Mouse (Mus musculus) neural tube, embryonic 13.5 days (tissue): ENCODE results near the gene Ankrd16. TPM values are rescaled to one million over a fixed set of nuclear protein-coding genes. Genes with fewer than 3 reads are reported as not detected.

ENCODE experiments used
- ATAC-seq: fragments of 200-750 bp; cut with Nextera tagmentation; 2 replicates; pipeline ENCODE4 v1.8.0; 2017; ENCODE audit warnings: low read depth, mild to moderate bottlenecking, moderate TSS enrichment, moderate library complexity
- H3K27ac ChIP-seq: fragments of 300-500 bp; sonication (generic); replicated peaks from 2 replicates; pipeline ENCODE4 v1.5.1; 2015; ENCODE audit warnings: moderate library complexity, mild to moderate bottlenecking, inconsistent platforms
- H3K27me3 ChIP-seq: fragments of 300-500 bp; sonication (generic); 2 replicates; pipeline ENCODE4 v1.6.1; 2015; ENCODE audit warnings: mild to moderate bottlenecking, inconsistent platforms
- H3K36me3 ChIP-seq: fragments of 300-500 bp; sonication (generic); 2 replicates; pipeline ENCODE4 v1.6.1; 2015; ENCODE audit warnings: mild to moderate bottlenecking, inconsistent platforms
- H3K4me1 ChIP-seq: fragments of 300-500 bp; sonication (generic); replicated peaks from 2 replicates; pipeline ENCODE4 v1.6.1; 2015; ENCODE audit warnings: inconsistent platforms
- H3K4me2 ChIP-seq: fragments of 300-500 bp; sonication (generic); 2 replicates; pipeline ENCODE4 v1.6.1; 2015; ENCODE audit warnings: inconsistent platforms, mild to moderate bottlenecking, moderate library complexity
- H3K4me3 ChIP-seq: fragments of 300-500 bp; sonication (generic); 2 replicates; pipeline ENCODE4 v1.5.1; 2015; ENCODE audit warnings: mild to moderate bottlenecking, inconsistent platforms
- H3K9ac ChIP-seq: fragments of 300-500 bp; sonication (generic); 2 replicates; pipeline ENCODE4 v1.6.1; 2015; ENCODE audit warnings: moderate library complexity, mild to moderate bottlenecking, inconsistent platforms
- H3K9me3 ChIP-seq: fragments of 300-500 bp; sonication (generic); 2 replicates; pipeline ENCODE4 v1.6.1; 2016; ENCODE audit warnings: inconsistent platforms
- WGBS: fragments of 180-500 bp; shearing (Covaris S2); methylation state at CpG from one replicate; pipeline ENCODE4 v1.1.7; 2015; 5-methylcytosine and 5-hydroxymethylcytosine counted together
- polyA plus RNA-seq: library from polyadenylated mRNA; unstranded; fragments of >200 nt; fragmentation: Nextera tagmentation; extraction: Ambion mirVana; gene quantifications from 2 replicates; pipeline ENCODE4 v1.2.1, GENCODE M21; 2015

Ankrd16 gene
- polyA plus RNA-seq, 1 experiment from 2014 or later, result 44.4 TPM

DNA sequence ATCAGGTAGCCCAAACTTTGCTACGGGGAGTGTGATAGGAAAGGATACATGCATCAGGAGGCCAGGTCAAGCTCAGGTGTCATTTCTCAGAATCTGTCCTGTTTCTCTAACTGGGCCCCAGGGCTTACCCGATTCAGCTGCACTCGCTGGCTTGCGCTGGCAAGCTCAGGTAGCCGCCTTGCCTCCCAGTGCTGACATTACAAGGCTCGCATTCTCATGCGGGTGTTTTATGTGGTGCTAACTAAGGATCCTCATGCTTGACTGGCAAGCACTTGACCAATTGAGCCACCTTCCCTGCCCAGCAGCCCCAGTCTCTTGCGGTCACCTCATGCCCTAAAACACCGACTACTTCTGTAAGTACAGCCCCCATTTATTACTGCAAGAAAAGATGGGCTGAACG lies 3.2 kb upstream of the Ankrd16 start:
- ATAC-seq, result no peak
- H3K9ac ChIP-seq, result no peak overlapping the region
- H3K4me3 ChIP-seq, result no peak overlapping the region
- 85% methylated on average over 10 of the region's 10 CpGs for WGBS
- no peaks in the 10 kb centered on the region for H3K9me3 ChIP-seq
- no peak overlapping the region for H3K4me2 ChIP-seq
- H3K27me3 ChIP-seq, result no peaks in the 10 kb centered on the region
- no peak overlapping the region for H3K27ac ChIP-seq
- H3K36me3 ChIP-seq, result peaks cover 5% of the 10 kb centered on the region
- H3K4me1 ChIP-seq, result peaks cover 49% of the 10 kb centered on the region

DNA sequence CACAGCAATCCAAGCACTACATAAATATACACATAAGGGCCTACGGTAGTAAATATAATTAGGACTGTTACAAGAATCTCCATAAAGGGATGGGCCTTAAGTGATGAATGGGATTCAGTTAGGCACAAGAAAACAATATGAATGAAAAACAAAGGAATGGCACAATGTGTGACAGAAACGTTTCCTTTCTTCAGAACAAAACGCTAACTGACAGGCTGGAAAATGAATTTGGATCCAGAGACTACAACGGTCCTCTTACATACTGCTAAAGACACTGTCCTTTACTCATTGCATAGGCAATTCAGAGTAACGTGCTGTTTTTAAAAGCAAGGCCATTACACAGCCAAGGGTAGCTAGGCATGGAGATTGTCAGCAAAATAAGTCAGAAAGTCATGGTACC lies 2.6 kb upstream of the Ankrd16 start:
- H3K4me1 ChIP-seq, result peaks cover 56% of the 10 kb centered on the region
- H3K4me2 ChIP-seq, result no peak overlapping the region
- whole genome bisulfite sequencing, result 76% methylated on average over 5 of the region's 5 CpGs
- H3K27me3 ChIP-seq, result no peaks in the 10 kb centered on the region
- H3K27ac ChIP-seq, result no peak overlapping the region
- no peaks in the 10 kb centered on the region for H3K9me3 ChIP-seq
- H3K36me3 ChIP-seq, result peaks cover 4% of the 10 kb centered on the region; the same call in 1 of the 2 replicates
- no peak overlapping the region for H3K9ac ChIP-seq
- no peak overlapping the region for H3K4me3 ChIP-seq
- no peak for ATAC-seq

DNA sequence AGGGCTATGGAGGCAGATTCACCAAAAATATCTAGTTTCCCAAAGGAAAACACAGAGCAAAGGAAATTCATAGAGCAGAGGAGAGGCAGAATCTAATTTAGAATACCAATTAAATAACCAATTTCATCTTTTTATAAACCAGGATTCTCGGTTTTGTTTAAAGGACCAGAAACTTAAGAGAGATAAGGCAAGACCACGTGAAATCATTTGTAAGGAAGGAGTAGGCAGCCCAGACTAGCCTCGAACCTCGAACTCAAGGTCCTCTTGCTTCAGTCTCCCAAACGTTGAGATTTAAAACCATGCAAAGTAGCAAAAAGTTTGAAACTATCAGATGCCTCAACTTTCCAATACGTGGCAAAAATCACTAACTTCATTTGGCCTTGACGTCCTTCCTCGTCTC lies 1.3 kb upstream of the Ankrd16 start:
- H3K9me3 ChIP-seq, result no peaks in the 10 kb centered on the region
- H3K9ac ChIP-seq, result peak overlapping the region; percentile 94
- peaks cover 17% of the 10 kb centered on the region for H3K36me3 ChIP-seq
- 57% methylated on average over 8 of the region's 8 CpGs for WGBS
- no peaks in the 10 kb centered on the region for H3K27me3 ChIP-seq
- no peak overlapping the region for H3K27ac ChIP-seq
- peak overlapping the region; percentile 90 for H3K4me3 ChIP-seq
- H3K4me2 ChIP-seq, result peak overlapping the region; percentile 85
- ATAC-seq, result no peak
- H3K4me1 ChIP-seq, result peaks cover 59% of the 10 kb centered on the region

DNA sequence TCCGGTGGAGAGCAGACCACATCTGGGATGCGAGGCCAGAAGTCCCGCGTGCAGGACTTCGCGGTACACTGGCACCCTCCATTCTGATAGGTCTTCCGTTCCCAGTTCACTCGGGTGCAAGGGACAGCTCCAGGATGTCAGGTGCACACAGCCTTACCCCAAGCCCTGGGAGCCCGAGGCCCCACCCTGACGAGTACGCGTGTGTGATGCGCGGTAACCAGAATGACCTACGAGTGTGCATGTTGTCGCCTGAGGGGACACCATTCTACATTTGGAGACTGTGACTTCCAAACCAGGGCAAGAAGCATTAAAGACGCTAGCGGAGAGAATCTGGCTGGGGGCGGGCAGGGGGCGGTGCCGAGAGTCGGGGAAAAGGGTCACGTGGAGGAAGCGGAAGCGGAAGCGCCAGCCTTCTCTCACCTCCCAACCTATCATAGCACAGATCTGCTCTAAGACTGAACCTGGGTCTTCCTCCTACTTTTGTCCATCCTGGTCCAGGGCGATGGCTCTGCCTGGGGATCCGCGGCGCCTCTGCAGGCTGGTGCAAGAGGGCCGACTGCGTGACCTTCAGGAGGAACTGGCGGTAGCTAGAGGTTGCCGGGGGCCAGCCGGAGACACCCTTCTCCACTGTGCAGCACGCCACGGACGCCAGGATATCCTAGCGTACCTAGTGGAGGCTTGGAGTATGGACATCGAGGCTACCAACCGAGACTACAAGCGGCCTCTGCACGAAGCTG lies 579 bp downstream of the Ankrd16 start:
- H3K9me3 ChIP-seq, result no peaks in the 10 kb centered on the region
- WGBS, result under 1% methylated on average over 43 of the region's 43 CpGs
- H3K27me3 ChIP-seq, result no peaks in the 10 kb centered on the region
- ATAC-seq, result peak; percentile 93
- peak overlapping the region; percentile 90 for H3K4me3 ChIP-seq
- H3K4me2 ChIP-seq, result peak overlapping the region; percentile 85
- H3K36me3 ChIP-seq, result peaks cover 35% of the 10 kb centered on the region
- peaks cover 49% of the 10 kb centered on the region for H3K4me1 ChIP-seq
- peak overlapping the region; percentile 97 for H3K27ac ChIP-seq
- H3K9ac ChIP-seq, result peak overlapping the region; percentile 87

DNA sequence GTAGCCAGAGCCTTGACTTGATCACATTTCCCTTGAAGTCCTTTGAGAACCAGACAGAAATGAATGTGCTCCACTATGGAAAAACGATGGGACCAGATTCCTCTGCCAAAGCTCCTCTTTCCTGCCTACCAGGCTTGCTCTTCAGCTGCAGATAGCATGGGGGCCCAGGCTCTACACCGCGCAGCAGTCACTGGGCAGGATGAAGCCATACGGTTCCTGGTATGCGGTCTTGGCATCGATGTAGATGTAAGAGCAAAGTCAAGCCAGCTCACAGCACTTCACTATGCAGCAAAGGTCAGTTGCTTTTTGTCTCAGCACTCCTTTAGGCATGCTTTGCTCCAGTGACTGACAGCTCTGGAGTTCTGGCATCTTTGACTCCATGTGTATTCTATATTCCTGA lies 6.5 kb downstream of the Ankrd16 start:
- Histone ChIP-seq H3K4me2 (no peak overlapping the region), H3K4me1 (peaks cover 13% of the 10 kb centered on the region), H3K27ac (no peak overlapping the region), H3K9me3 (no peaks in the 10 kb centered on the region), H3K9ac (no peak overlapping the region), H3K4me3 (no peak overlapping the region), H3K27me3 (no peaks in the 10 kb centered on the region), H3K36me3 (peaks cover 90% of the 10 kb centered on the region)
- ATAC-seq, result no peak
- 96% methylated on average over 6 of the region's 6 CpGs for WGBS

DNA sequence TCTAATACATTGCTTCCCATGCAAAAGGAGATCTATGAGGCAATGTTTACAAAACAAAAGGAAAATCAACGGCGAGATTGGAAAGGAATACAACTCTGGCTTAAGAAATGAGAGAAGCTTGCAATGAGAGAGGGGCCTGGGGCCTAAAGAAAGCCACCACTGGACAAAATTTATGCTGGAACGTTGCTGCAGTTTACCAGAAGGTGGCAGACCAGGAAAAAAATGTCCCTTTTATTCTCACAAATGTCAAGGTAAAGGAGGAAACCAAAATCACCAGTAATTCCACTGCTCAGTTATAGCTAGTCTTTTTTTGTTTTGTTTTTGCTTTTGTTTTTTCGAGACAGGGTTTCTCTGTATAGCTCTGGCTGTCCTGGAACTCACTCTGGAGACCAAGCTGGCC lies 17.0 kb downstream of the Ankrd16 start:
- 81% methylated on average over 4 of the region's 4 CpGs for WGBS
- no peaks in the 10 kb centered on the region for H3K4me1 ChIP-seq
- no peaks in the 10 kb centered on the region for H3K27me3 ChIP-seq
- no peaks in the 10 kb centered on the region for H3K9me3 ChIP-seq
- ATAC-seq, result no peak
- no peak overlapping the region for H3K4me2 ChIP-seq
- peaks cover 54% of the 10 kb centered on the region for H3K36me3 ChIP-seq
- no peak overlapping the region for H3K9ac ChIP-seq
- no peak overlapping the region for H3K4me3 ChIP-seq
- no peak overlapping the region for H3K27ac ChIP-seq

DNA sequence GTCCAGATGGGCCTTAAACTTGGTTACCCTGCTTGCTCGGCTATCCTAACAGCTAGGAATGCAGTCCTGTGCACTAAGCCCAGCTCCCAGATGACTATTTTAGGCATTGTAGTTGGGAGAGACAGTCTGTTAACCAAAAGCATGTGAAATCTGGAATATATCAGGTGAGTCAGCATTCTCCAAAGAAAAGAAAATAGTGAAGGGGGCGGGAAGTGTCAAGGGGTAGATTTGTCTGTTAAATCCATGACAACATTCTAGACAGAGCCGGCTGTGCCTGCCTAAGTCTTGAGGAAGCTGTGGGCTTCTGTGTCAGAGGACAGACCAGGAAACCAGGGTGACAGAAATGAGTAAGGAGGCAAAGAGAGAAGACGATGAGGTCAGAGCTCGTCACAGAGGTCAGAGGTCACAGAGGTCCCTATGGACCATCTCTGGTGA lies 20.3 kb downstream of the Ankrd16 start:
- Histone ChIP-seq H3K4me3 (no peak overlapping the region), H3K9me3 (no peaks in the 10 kb centered on the region), H3K4me1 (no peaks in the 10 kb centered on the region), H3K27ac (no peak overlapping the region), H3K36me3 (peaks cover 21% of the 10 kb centered on the region), H3K4me2 (no peak overlapping the region), H3K27me3 (no peaks in the 10 kb centered on the region), H3K9ac (no peak overlapping the region)
- no peak for ATAC-seq
- 72% methylated on average over 5 of the region's 5 CpGs for WGBS

DNA sequence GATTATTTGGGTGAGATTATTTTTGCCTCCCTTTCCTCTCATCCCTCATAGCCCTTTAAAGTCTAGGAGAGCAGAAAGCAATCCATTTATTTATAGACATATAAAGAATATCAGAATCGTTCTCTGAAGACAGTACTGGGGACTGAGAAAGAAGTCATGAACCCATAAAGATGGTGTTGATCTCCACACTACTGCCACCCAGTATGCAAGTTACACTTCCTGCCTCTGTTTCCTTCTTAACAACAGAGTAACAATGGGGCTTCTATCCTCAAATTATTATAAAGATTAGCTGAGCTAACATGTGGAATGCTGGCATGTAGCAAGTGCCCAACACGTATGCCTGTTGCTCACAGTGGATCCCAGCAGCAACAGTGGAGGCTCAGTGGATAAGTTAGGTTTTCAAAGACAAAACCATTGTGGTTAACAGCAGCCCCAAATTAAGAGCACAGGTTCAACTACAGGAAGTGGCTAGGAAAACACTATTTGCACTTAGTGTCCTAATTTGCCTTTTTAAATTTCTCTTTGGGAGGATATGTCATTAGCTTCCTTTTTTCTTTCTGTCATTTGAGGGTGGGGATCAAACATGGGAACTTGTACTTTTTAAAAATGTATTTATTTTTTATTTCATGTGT lies 23.7 kb downstream of the Ankrd16 start:
- Histone ChIP-seq H3K27me3 (no peaks in the 10 kb centered on the region), H3K4me2 (no peak overlapping the region), H3K36me3 (no peaks in the 10 kb centered on the region), H3K9me3 (no peaks in the 10 kb centered on the region), H3K4me1 (no peaks in the 10 kb centered on the region), H3K4me3 (no peak overlapping the region), H3K27ac (no peak overlapping the region), H3K9ac (no peak overlapping the region)
- 91% methylated on average over 2 of the region's 2 CpGs for WGBS
- no peak for ATAC-seq

Other genes with a start within 250 kb of the Ankrd16 start
- gene Pfkfb3, start 223.8 kb upstream of the Ankrd16 start, polyA plus RNA-seq, result 27.2 and 29.4 TPM in 2 replicates
- gene Rbm17, start 173.7 kb upstream of the Ankrd16 start, polyA plus RNA-seq, result 131 and 136 TPM in 2 replicates
- not detected in 2 replicates for gene Gm17490, start 151.6 kb upstream of the Ankrd16 start, polyA plus RNA-seq
- 0.10 TPM in 1 of 2 replicates, not detected in the other for gene Il2ra, start 135.1 kb upstream of the Ankrd16 start, polyA plus RNA-seq
- 0.74 and 0.81 TPM in 2 replicates for gene Il15ra, start 72.6 kb upstream of the Ankrd16 start, polyA plus RNA-seq
- gene Fbh1, start 294 bp upstream of the Ankrd16 start, polyA plus RNA-seq, result 133 and 134 TPM in 2 replicates